Mouse (Mus musculus) heart, adult 2 months (tissue): Measurements from ENCODE around the gene Camk1d.

Experiments
- CTCF ChIP-seq: fragments of 200-600 bp; IDR thresholded peaks from 2 replicates; pipeline ENCODE4 v1.8.1; 2022; ENCODE audit warnings: antibody characterized with exemption, mild to moderate bottlenecking, moderate library complexity
- EP300 ChIP-seq: fragments of 200-500 bp; IDR thresholded peaks from 2 replicates; pipeline ENCODE4 v1.6.1; 2011; ENCODE audit warnings: low read depth, low read length, control low read depth; ENCODE audit not compliant: insufficient read depth

- TF ChIP-seq CTCF (no peak), EP300 (no peak)
Observed at GRCm38 (mm10) chr2:5605849-5606248, 108.5 kb downstream of the Camk1d start.
